Mouse (Mus musculus) kidney, adult 2 months (tissue): ENCODE data around the gene Dnm2.

ENCODE experiments used
- CTCF ChIP-seq: fragments of 200-500 bp; conservative IDR thresholded peaks from 2 replicates; pipeline ENCODE4 v1.5.1; 2011; ENCODE audit warnings: low read depth, mild to moderate bottlenecking, control low read depth, low read length, moderate library complexity, mixed read lengths; ENCODE audit not compliant: insufficient read depth, insufficient read length
- POLR2A ChIP-seq: fragments of 200-500 bp; IDR thresholded peaks from one replicate; pipeline ENCODE4 v1.6.1; 2011; ENCODE audit warnings: low read depth, low read length, control low read depth

- TF ChIP-seq CTCF = no peak
- no peak for TF ChIP-seq POLR2A
Measured at GRCm38 (mm10) chr9:21517947-21518495, 93.3 kb downstream of the Dnm2 start.
